Mouse (Mus musculus): ENCODE data around the gene Hist1h4d. TPM values are rescaled to one million over a fixed set of nuclear protein-coding genes. Genes with fewer than 3 reads are reported as not detected.
"Not testable (repeated sequence)": the region's sequence is repeated elsewhere in the genome, so short reads cannot be mapped to it uniquely, and the experiment has no call there.

Hist1h4d gene
- total and polyA plus RNA-seq, 3 experiments, result 1.7 to 51.7 (median 47.3) TPM

DNA sequence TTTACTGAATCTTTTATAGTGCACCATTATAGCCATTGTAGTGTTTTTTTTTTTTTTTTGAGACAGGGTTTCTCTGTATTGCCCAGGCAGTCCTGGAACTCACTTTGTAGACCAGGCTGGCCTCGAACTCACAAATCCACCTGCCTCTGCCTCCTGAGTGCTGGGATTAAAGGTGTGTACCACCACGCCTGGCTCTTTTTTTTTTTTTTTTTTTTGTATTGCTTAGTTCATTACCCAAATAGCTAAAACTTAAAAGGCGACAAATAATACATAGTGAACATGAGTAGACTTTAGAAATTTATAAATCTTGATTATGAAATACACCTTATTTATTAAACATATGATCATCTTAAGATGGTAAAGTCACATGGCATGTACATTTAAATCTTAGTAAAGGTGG lies 39.9 kb upstream of the Hist1h4d start:
- Histone ChIP-seq H3K27me3 (ENCODE audit: control insufficient read depth, insufficient read depth, low read length) (no peaks in the 10 kb centered on the region), H3K4me1 (ENCODE audit: control insufficient read depth, insufficient read depth, low read length) (no peaks in the 10 kb centered on the region; the same call in 1 of the 2 replicates), H3K79me2 (replicated peaks; ENCODE audit: control insufficient read depth, insufficient read depth, low read length) (no peaks in the 10 kb centered on the region), H3K27ac (no peak overlapping the region), H3K4me3 (no peak overlapping the region), H3K9ac (ENCODE audit: low read depth, low read length) (no peak overlapping the region), H3K36me3 (ENCODE audit: control insufficient read depth, insufficient read depth, low read length) (no peaks in the 10 kb centered on the region)
- DNase-seq, result no peak
- no peak for TF ChIP-seq POLR2A (IDR thresholded peaks at IDR 0.05; ENCODE audit: insufficient read depth, low read depth, low read length)
- TF ChIP-seq CTCF (IDR thresholded peaks at IDR 0.05), result no peak
- no peak for TF ChIP-seq EP300 (IDR thresholded peaks at IDR 0.05; ENCODE audit: insufficient read depth, low read depth, low read length)
- WGBS, result 89% methylated on average over 3 of the region's 3 CpGs
- intact Hi-C loops (cut with DNase I), result no loop called here

DNA sequence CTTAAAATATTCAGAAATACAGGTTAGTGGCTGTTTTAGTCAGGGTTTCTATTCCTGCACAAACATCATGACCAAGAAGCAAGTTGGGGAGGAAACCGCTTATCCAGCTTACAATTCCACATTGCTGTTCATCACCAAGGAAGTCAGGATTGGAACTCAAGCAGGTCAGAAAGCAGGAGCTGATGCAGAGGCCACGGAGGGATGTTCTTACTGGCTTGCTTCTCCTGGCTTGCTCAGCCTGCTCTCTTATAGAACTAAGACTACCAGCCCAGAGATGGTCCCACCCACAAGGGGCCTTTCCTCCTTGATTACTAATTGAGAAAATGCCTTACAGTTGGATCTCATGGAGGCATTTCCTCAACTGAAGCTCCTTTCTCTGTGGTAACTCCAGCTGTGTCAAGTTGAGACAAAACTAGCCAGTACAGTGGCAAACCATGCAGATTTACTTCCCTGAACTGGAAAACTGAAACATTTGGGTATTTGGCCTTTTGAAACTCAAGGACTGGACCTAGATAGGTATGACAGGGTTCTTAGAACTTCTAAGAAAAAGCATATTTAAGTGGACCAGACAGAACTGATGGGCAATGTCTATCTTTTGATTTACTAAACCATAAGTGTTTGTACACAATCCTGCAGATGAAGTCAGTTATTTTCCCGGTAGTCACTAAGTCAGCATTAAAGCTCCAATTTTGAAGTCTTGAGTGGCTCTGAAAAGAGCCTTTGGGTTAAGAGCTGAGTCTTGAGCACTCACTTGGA lies 39.0 kb upstream of the Hist1h4d start:
- intact Hi-C loops (cut with DNase I); H3K27ac ChIP-seq; H3K4me1 ChIP-seq (ENCODE audit: control insufficient read depth, insufficient read depth, low read length); DNase-seq; H3K79me2 ChIP-seq (replicated peaks; ENCODE audit: control insufficient read depth, insufficient read depth, low read length); H3K27me3 ChIP-seq (ENCODE audit: control insufficient read depth, insufficient read depth, low read length); H3K36me3 ChIP-seq (ENCODE audit: control insufficient read depth, insufficient read depth, low read length): not testable (repeated sequence)
- Histone ChIP-seq H3K9ac (ENCODE audit: low read depth, low read length) (peak overlapping the region; percentile 54), H3K4me3 (peak overlapping the region; percentile 81)
- 16% methylated on average over 3 of the region's 3 CpGs for WGBS

DNA sequence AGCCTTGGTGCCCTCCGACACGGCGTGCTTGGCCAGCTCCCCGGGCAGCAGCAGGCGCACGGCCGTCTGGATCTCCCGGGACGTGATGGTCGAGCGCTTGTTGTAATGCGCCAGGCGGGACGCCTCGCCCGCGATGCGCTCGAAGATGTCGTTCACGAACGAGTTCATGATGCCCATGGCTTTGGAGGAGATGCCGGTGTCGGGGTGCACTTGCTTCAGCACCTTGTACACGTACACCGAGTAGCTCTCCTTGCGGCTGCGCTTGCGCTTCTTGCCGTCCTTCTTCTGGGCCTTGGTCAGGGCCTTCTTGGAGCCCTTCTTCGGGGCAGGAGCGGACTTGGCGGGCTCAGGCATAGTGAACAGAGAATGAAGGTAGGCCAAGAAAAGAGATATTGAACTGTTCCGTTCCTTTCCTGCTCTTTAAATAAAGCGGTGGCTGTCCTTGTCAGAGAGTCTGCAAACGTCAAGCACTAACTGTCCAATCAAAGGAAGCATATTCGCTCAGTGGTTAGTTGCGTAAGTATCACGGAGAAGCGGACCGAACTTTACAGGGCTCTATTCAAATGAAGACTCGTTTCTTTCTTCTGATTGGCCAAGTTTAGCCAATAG lies 38.3 kb upstream of the Hist1h4d start, which contains the start of gene Hist1h2bh:
Hist1h2bh (minus strand) TSS at position 394 of the 609 bp plus-strand sequence.
- peak within 1 kb of the TSS; percentile 81 for H3K4me3 ChIP-seq
- H3K27me3 ChIP-seq (ENCODE audit: control insufficient read depth, insufficient read depth, low read length); H3K36me3 ChIP-seq (ENCODE audit: control insufficient read depth, insufficient read depth, low read length); H3K4me1 ChIP-seq (ENCODE audit: control insufficient read depth, insufficient read depth, low read length); intact Hi-C loops (cut with DNase I); H3K79me2 ChIP-seq (replicated peaks; ENCODE audit: control insufficient read depth, insufficient read depth, low read length): not testable (repeated sequence)
- H3K27ac ChIP-seq, result peak within 1 kb of the TSS; percentile 84
- under 1% methylated on average over 42 of the region's 42 CpGs for WGBS
- peak within 1 kb of the TSS; percentile 54 for H3K9ac ChIP-seq (ENCODE audit: low read depth, low read length)
- TF ChIP-seq POLR2A (IDR thresholded peaks at IDR 0.05; ENCODE audit: insufficient read depth, low read depth, low read length), result peak; percentile 65
- peak; percentile 69 to 79 for DNase-seq

DNA sequence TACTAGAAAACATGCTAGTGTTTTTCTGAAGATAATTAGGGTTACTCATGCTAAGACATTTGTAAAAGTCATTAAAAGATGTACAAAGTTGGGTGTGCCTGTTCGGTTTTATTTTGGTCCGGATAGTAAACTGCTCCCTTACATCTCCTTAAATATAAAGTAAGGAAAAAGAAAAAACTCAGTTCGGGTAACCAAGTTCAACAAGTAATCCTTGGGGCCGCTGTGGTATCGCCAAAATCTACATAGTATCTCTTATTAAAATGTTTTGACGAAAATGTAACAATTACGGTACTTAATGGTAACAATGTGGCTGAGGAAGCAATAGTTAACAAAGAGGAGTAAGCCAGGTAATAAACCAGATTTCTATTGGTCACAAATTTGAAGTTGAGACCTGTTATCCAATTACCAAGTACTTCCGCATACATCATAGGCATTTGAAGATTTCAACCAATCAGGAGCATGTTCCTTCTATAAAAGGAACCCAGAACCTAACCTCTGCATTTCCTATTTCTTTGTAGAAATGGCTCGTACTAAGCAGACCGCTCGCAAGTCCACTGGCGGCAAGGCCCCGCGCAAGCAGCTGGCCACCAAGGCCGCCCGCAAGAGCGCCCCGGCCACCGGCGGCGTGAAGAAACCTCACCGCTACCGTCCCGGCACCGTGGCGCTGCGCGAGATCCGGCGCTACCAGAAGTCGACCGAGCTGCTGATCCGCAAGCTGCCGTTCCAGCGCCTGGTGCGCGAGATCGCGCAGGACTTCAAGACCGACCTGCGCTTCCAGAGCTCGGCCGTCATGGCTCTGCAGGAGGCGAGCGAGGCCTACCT lies 37.2 kb upstream of the Hist1h4d start, which contains the start of gene Hist1h3f:
Hist1h3f (plus strand) TSS at position 88 of the 822 bp plus-strand sequence.
- no peaks in the 10 kb centered on the region for H3K79me2 ChIP-seq (replicated peaks; ENCODE audit: control insufficient read depth, insufficient read depth, low read length)
- peak within 1 kb of the TSS; percentile 84 for H3K27ac ChIP-seq

DNA sequence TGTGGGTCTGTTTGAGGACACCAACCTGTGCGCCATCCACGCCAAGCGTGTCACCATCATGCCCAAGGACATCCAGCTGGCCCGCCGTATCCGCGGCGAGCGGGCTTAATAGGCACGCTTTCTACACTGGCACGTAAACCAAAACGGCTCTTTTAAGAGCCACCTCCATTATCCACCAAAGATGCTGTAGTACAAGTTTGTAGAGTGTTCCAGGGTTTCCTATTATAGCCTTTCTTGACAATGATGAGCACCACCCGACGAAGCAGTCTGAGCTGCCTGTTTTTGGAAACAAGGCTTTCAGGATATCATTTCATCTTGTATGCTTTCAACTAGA lies 36.6 kb upstream of the Hist1h4d start:
- peak overlapping the region; percentile 81 for H3K4me3 ChIP-seq
- H3K9ac ChIP-seq (ENCODE audit: low read depth, low read length), result peak overlapping the region; percentile 60
- 0% methylated on average over 13 of the region's 14 CpGs for WGBS
- not testable (repeated sequence) for H3K27me3 ChIP-seq (ENCODE audit: control insufficient read depth, insufficient read depth, low read length); H3K4me1 ChIP-seq (ENCODE audit: control insufficient read depth, insufficient read depth, low read length); H3K36me3 ChIP-seq (ENCODE audit: control insufficient read depth, insufficient read depth, low read length); H3K27ac ChIP-seq; DNase-seq; H3K79me2 ChIP-seq (replicated peaks; ENCODE audit: control insufficient read depth, insufficient read depth, low read length)
- intact Hi-C loops (cut with DNase I), result loop anchor here (2.0 kb wide), 1 partner anchor 14 kb away; the partner anchor contains the start of gene Hist1h4h

More for the DNA sequence above, 37.2 kb upstream of the Hist1h4d start, which contains the start of gene Hist1h3f:
- peak within 1 kb of the TSS; percentile 95 for H3K9ac ChIP-seq (ENCODE audit: low read depth, low read length)
- H3K4me3 ChIP-seq, result peak within 1 kb of the TSS; percentile 81
- under 1% methylated on average over 30 of the region's 45 CpGs for WGBS
- no peaks in the 10 kb centered on the region for H3K27me3 ChIP-seq (ENCODE audit: control insufficient read depth, insufficient read depth, low read length)
- H3K4me1 ChIP-seq (ENCODE audit: control insufficient read depth, insufficient read depth, low read length), result no peaks in the 10 kb centered on the region; the same call in 1 of the 2 replicates
- no peaks in the 10 kb centered on the region for H3K36me3 ChIP-seq (ENCODE audit: control insufficient read depth, insufficient read depth, low read length)
- intact Hi-C loops (cut with DNase I), result loop anchor here (2.0 kb wide), 1 partner anchor 13 kb away; the partner anchor contains the start of gene Hist1h4h
- DNase-seq, result peak; percentile 78 to 80
- TF ChIP-seq EP300 (IDR thresholded peaks at IDR 0.05; ENCODE audit: insufficient read depth, low read depth, low read length) (no peak), POLR2A (IDR thresholded peaks at IDR 0.05; ENCODE audit: insufficient read depth, low read depth, low read length) (peak; percentile 95), CTCF (IDR thresholded peaks at IDR 0.05) (no peak)

DNA sequence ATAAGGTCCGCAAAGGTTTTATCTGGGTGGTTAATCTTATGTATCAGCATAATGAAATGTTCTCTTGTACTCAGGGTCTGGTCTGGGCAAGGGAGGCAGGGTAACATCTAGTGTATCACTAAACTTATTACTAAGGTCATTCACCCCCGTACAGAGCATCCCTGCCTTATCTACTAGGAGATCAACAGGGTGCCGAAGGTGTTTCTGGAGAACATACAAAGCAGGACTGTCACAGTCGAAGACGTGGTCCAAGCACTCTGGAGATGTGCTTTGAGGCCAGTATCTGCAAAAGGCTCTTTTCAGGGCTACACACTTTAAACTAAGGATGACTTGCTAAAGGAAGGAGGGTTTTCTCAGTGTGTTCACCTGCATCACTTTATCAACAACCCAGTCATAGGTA lies 34.7 kb upstream of the Hist1h4d start:
- intact Hi-C loops (cut with DNase I), result no loop called here
- no peak for DNase-seq
- TF ChIP-seq POLR2A (IDR thresholded peaks at IDR 0.05; ENCODE audit: insufficient read depth, low read depth, low read length), result no peak
- no peak for TF ChIP-seq EP300 (IDR thresholded peaks at IDR 0.05; ENCODE audit: insufficient read depth, low read depth, low read length)
- TF ChIP-seq CTCF (IDR thresholded peaks at IDR 0.05), result no peak
- no peak overlapping the region for H3K4me3 ChIP-seq
- H3K27me3 ChIP-seq (ENCODE audit: control insufficient read depth, insufficient read depth, low read length), result no peaks in the 10 kb centered on the region
- WGBS, result 81% methylated on average over 5 of the region's 5 CpGs
- H3K36me3 ChIP-seq (ENCODE audit: control insufficient read depth, insufficient read depth, low read length), result no peaks in the 10 kb centered on the region
- H3K9ac ChIP-seq (ENCODE audit: low read depth, low read length), result no peak overlapping the region
- no peak overlapping the region for H3K27ac ChIP-seq
- no peaks in the 10 kb centered on the region; the same call in 1 of the 2 replicates for H3K4me1 ChIP-seq (ENCODE audit: control insufficient read depth, insufficient read depth, low read length)
- no peaks in the 10 kb centered on the region for H3K79me2 ChIP-seq (replicated peaks; ENCODE audit: control insufficient read depth, insufficient read depth, low read length)

Data from heart, adult 2 months (tissue).